Mouse (Mus musculus) forebrain, embryonic 14.5 days (tissue): ENCODE measurements at regions not wholly inside any gene's neighbourhood (a gene's known extent, or its start where the extent isn't known, plus 50 kb on each side); places are given as distances from the start of the nearest gene placed in this dataset.

ENCODE experiments used
- ATAC-seq: fragments of 200-750 bp; cut with Nextera tagmentation; 2 replicates; pipeline ENCODE4 v1.8.0; 2017; ENCODE audit warnings: mild to moderate bottlenecking, moderate library complexity
- DNase-seq: peaks from one replicate; pipeline ENCODE4 v3.0.0-alpha.2; 2015; ENCODE audit warnings: low spot score
- H3K27ac ChIP-seq: fragments of 300-500 bp; sonication (generic); 2 replicates; pipeline ENCODE4 v1.5.1; 2014; ENCODE audit warnings: low read depth, mild to moderate bottlenecking, control low read depth, low read length, moderate library complexity
- H3K27me3 ChIP-seq: fragments of 300-500 bp; sonication (generic); replicated peaks from 2 replicates; pipeline ENCODE4 v1.6.1; 2014; ENCODE audit warnings: low read length, control low read depth, mixed read lengths; ENCODE audit not compliant: control insufficient read depth, insufficient read depth
- H3K36me3 ChIP-seq: fragments of 300-500 bp; sonication (generic); 2 replicates; pipeline ENCODE4 v1.6.1; 2014; ENCODE audit warnings: low read length, control low read depth; ENCODE audit not compliant: control insufficient read depth, insufficient read depth
- H3K4me1 ChIP-seq: fragments of 300-500 bp; sonication (generic); 2 replicates; pipeline ENCODE4 v1.6.1; 2014; ENCODE audit warnings: antibody characterized with exemption, low read length, control low read depth; ENCODE audit not compliant: control insufficient read depth, insufficient read depth
- H3K4me2 ChIP-seq: fragments of 300-500 bp; sonication (generic); 2 replicates; pipeline ENCODE4 v1.6.1; 2014; ENCODE audit warnings: mild to moderate bottlenecking, control low read depth, low read length
- H3K4me3 ChIP-seq: fragments of 300-500 bp; sonication (generic); 2 replicates; pipeline ENCODE4 v1.5.1; 2014; ENCODE audit warnings: low read depth, low read length, control low read depth
- H3K9ac ChIP-seq: fragments of 300-500 bp; sonication (generic); 2 replicates; pipeline ENCODE4 v1.6.1; 2014; ENCODE audit warnings: mild to moderate bottlenecking, low read length, control low read depth, moderate library complexity
- H3K9me3 ChIP-seq: fragments of 300-500 bp; sonication (generic); replicated peaks from 2 replicates; pipeline ENCODE4 v1.6.1; 2016; ENCODE audit warnings: low read length, control low read depth, mixed read lengths; ENCODE audit not compliant: control insufficient read depth
- WGBS: fragments of 180-500 bp; shearing (Covaris S2); extraction: QIAGEN DNeasy Blood & Tissue Kit; methylation state at CpG from one replicate; pipeline ENCODE4 v1.1.7; 2014; 5-methylcytosine and 5-hydroxymethylcytosine counted together

- Histone ChIP-seq H3K9me3 (no peaks in the 10 kb centered on the region), H3K9ac (no peak overlapping the region), H3K27me3 (no peaks in the 10 kb centered on the region), H3K27ac (no peak overlapping the region), H3K4me1 (no peaks in the 10 kb centered on the region), H3K36me3 (no peaks in the 10 kb centered on the region), H3K4me3 (no peak overlapping the region), H3K4me2 (no peak overlapping the region)
- ATAC-seq (no peak), DNase-seq (no peak)
- 84% methylated on average over 3 of the region's 3 CpGs for WGBS
These were observed 92.5 kb upstream of the Pgrmc2 start for GRCm38 (mm10) chr3:41175356-41175755.

GRCm38 (mm10) chr3:41173561-41173960, 90.7 kb upstream of the Pgrmc2 start:
- Histone ChIP-seq H3K4me3 (no peak overlapping the region), H3K27ac (no peak overlapping the region), H3K27me3 (no peaks in the 10 kb centered on the region), H3K9ac (no peak overlapping the region), H3K4me1 (no peaks in the 10 kb centered on the region), H3K36me3 (no peaks in the 10 kb centered on the region), H3K9me3 (no peaks in the 10 kb centered on the region), H3K4me2 (no peak overlapping the region)
- 69% methylated on average over 6 of the region's 6 CpGs for WGBS
- DNase-seq = no peak
- ATAC-seq = no peak

GRCm38 (mm10) chr3:41172306-41173215, 89.7 kb upstream of the Pgrmc2 start:
- no peaks in the 10 kb centered on the region for H3K36me3 ChIP-seq
- H3K27me3 ChIP-seq = no peaks in the 10 kb centered on the region
- no peak overlapping the region for H3K27ac ChIP-seq
- no peaks in the 10 kb centered on the region for H3K4me1 ChIP-seq
- no peak overlapping the region for H3K4me2 ChIP-seq
- ATAC-seq (no peak), DNase-seq (no peak)
- H3K9ac ChIP-seq = no peak overlapping the region
- H3K4me3 ChIP-seq = no peak overlapping the region
- WGBS = 70% methylated on average over 11 of the region's 11 CpGs
- no peaks in the 10 kb centered on the region; the same call in 1 of the 2 replicates for H3K9me3 ChIP-seq

- Histone ChIP-seq H3K4me3 (no peak overlapping the region), H3K9ac (no peak overlapping the region), H3K4me2 (no peak overlapping the region), H3K27me3 (no peaks in the 10 kb centered on the region), H3K36me3 (no peaks in the 10 kb centered on the region), H3K4me1 (no peaks in the 10 kb centered on the region), H3K27ac (no peak overlapping the region), H3K9me3 (no peaks in the 10 kb centered on the region; the same call in 1 of the 2 replicates)
- 95% methylated on average over 4 of the region's 4 CpGs for WGBS
- DNase-seq = no peak
- ATAC-seq = no peak
These were observed 88.9 kb upstream of the Pgrmc2 start for GRCm38 (mm10) chr3:41171772-41172171.

- WGBS = 78% methylated on average over 4 of the region's 4 CpGs
- Histone ChIP-seq H3K9ac (no peak overlapping the region), H3K4me1 (no peaks in the 10 kb centered on the region), H3K4me3 (no peak overlapping the region), H3K4me2 (no peak overlapping the region), H3K27ac (no peak overlapping the region), H3K36me3 (no peaks in the 10 kb centered on the region), H3K27me3 (no peaks in the 10 kb centered on the region), H3K9me3 (no peaks in the 10 kb centered on the region; the same call in 1 of the 2 replicates)
- DNase-seq = no peak
- ATAC-seq = no peak
These were observed 88.5 kb upstream of the Pgrmc2 start for GRCm38 (mm10) chr3:41171310-41171709.

GRCm38 (mm10) chr3:41170566-41170965, 87.7 kb upstream of the Pgrmc2 start:
- Histone ChIP-seq H3K27me3 (no peaks in the 10 kb centered on the region), H3K4me2 (no peak overlapping the region), H3K4me3 (no peak overlapping the region), H3K9ac (no peak overlapping the region), H3K9me3 (no peaks in the 10 kb centered on the region; the same call in 1 of the 2 replicates), H3K36me3 (no peaks in the 10 kb centered on the region), H3K4me1 (no peaks in the 10 kb centered on the region), H3K27ac (no peak overlapping the region)
- WGBS = 78% methylated on average over 6 of the region's 6 CpGs
- DNase-seq (no peak), ATAC-seq (no peak)

- no peak for ATAC-seq
- no peak overlapping the region for H3K4me3 ChIP-seq
- WGBS = 82% methylated on average over 10 of the region's 10 CpGs
- H3K9ac ChIP-seq = no peak overlapping the region
- no peak overlapping the region for H3K27ac ChIP-seq
- H3K4me1 ChIP-seq = no peaks in the 10 kb centered on the region
- H3K27me3 ChIP-seq = no peaks in the 10 kb centered on the region
- H3K4me2 ChIP-seq = no peak overlapping the region
- no peaks in the 10 kb centered on the region for H3K36me3 ChIP-seq
- no peaks in the 10 kb centered on the region; the same call in 1 of the 2 replicates for H3K9me3 ChIP-seq
- DNase-seq = no peak
These were observed 86.6 kb upstream of the Pgrmc2 start for GRCm38 (mm10) chr3:41169430-41169829.

- no peak overlapping the region for H3K27ac ChIP-seq
- no peaks in the 10 kb centered on the region for H3K36me3 ChIP-seq
- no peaks in the 10 kb centered on the region; the same call in 1 of the 2 replicates for H3K9me3 ChIP-seq
- no peak overlapping the region for H3K4me2 ChIP-seq
- no peak for DNase-seq
- H3K27me3 ChIP-seq = no peaks in the 10 kb centered on the region
- no peak overlapping the region for H3K4me3 ChIP-seq
- WGBS = 89% methylated on average over 11 of the region's 11 CpGs
- H3K9ac ChIP-seq = no peak overlapping the region
- ATAC-seq = no peak
- no peaks in the 10 kb centered on the region for H3K4me1 ChIP-seq
These were observed 85.5 kb upstream of the Pgrmc2 start for GRCm38 (mm10) chr3:41168181-41168967.

- no peaks in the 10 kb centered on the region for H3K36me3 ChIP-seq
- H3K4me2 ChIP-seq = no peak overlapping the region
- H3K27me3 ChIP-seq = no peaks in the 10 kb centered on the region
- no peak overlapping the region for H3K4me3 ChIP-seq
- no peak overlapping the region for H3K9ac ChIP-seq
- DNase-seq = no peak
- no peak overlapping the region for H3K27ac ChIP-seq
- ATAC-seq = no peak
- no peaks in the 10 kb centered on the region; the same call in 1 of the 2 replicates for H3K9me3 ChIP-seq
- H3K4me1 ChIP-seq = no peaks in the 10 kb centered on the region
- whole genome bisulfite sequencing = 95% methylated on average over 3 of the region's 3 CpGs
These were observed 84.6 kb upstream of the Pgrmc2 start for GRCm38 (mm10) chr3:41167476-41167875.
